Mouse (Mus musculus): Measurements from ENCODE around the gene Fam19a3.

The Fam19a3 gene

DNA sequence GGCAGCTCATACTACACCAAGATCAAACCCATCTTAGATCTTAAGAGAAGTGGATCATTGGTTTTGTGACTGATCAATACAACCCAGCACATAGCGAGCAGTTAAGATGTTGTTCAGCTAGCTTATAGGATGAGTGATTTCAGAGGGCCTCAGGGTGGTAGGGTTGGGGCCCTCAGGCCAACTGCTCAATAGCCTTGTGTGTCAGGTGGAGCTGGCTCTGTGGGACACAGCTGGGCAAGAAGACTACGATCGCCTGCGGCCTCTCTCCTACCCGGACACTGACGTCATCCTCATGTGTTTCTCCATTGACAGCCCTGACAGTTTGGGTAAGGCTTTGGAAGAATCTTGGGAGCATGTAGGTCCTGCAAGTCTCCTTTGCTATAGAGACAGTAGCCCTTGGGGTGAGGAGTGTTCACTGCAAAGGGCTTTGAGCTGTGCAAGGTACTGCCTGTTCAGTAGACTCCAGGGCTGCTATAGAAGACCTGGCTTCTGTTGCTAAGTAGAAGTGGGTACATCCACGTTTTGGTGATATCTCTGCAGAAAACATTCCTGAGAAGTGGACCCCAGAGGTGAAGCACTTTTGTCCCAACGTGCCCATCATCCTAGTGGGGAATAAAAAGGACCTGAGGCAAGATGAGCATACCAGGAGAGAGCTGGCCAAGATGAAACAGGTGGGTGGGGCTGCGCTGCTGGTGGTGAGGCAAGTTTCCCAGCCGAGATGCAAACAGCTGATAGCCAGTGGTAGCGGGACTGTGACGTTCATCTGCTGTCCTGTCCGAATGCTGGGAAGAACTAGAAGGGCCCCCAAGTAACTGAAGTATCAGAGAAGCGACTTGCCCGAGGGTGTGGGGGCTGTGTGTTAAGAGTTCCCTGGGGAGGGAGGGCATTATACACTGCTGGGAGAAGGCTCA, 11.0 kb upstream of the Fam19a3 start:
- no peak for DNase-seq (ENCODE audit: low spot score in 2 of 2)

DNA sequence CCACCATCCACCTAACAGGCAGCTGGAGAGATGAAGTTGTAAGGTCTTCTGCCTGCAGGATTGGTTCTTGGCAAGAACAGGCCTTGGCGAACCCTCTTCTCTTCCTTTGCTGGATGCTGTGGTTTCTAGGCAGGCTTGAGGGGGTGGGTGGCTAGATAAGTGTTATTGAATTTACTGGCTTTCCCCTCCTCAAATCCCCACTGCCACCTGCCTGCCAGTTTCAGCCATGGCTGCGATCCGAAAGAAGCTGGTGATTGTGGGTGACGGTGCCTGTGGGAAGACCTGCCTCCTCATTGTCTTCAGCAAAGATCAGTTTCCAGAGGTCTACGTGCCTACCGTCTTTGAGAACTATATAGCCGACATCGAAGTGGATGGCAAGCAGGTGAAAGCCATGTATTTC, 10.0 kb upstream of the Fam19a3 start:
- DNase-seq (ENCODE audit: low spot score in 2 of 2): no peak

DNA sequence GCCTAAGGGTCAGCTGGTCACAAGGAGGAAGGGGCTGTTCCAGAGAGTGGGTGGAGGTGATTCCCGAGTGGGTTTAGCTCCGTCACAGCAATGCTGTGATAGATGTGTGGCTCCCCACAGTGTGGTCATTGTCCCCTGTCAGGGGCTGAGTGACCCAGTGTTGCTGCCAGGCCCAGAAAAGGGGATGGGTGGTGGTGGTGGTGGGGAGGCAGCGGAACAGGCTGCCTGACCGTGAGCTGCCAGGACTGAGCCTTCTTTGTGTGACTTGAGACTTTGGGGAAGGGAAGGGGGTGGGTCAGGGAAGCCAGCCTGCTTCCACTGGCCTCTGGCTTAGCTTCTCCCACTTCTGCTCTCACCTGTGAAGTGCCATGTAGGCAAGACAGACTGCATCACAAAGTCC, 9.4 kb upstream of the Fam19a3 start:
- no peak for DNase-seq (ENCODE audit: low spot score in 2 of 2)

DNA sequence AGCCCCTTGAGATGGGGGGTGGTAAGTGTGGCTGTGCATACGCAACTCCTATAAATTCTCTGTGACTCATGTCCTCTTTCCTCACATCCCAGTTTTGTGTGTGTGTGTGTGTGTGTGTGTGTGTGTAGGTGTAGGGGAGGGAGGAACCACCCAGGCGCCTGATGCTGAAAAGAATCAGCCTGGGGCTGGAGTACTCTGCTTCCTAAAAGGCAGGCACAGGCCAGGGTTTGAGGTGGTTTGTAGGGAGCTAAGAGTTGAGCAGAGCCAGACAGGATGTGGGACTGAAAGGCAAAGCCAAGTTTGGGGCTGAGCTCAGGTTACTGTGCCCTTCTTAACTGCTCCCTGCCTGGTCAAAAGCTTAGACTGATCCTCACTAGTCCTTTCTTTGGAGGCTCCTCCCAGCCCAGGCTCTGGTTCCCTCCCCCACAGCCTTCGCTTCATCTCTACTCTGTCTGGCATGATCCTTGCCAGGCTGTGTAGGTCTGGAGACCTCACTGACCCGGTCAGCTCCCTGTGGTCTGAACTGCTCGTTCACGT, 8.8 kb upstream of the Fam19a3 start:
- peak in 1 of 2 experiments; percentile 35 for DNase-seq (ENCODE audit: low spot score in 2 of 2)

DNA sequence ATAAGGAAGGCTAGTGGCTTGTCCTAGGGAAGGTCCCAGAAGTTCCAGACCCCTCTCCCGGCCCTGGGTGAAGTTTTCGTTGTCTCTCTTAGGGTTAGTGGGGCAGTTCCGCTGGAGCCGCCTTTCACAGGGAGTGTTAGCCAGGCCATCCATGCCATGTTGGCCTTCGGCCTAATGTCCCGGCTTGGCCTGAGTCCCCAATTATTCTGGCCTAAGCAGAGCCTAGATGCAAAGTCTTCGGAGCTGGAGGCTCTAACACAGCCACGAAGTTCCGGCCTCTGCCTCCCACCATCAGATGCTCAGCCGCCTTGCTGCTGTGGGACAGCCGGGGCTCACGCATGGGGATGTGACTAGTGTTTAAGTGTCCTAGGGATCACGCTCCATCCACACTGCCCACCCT, 8.2 kb upstream of the Fam19a3 start:
- no peak for DNase-seq (ENCODE audit: low spot score in 2 of 2)

DNA sequence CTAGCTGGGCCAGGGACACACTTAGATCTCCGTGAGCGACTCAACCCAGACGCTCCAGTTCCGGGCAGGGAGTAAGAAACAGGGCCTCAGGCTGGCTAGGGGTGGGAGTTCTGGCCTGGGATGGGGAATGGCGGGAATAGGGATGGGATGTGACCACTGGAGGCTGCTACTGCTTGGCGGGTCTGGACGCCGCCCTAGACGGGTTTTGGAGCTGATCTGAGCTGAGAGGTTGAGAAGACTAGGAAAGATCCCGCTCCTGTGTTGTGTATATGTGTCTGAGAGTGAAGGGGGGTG, 7.6 kb upstream of the Fam19a3 start:
- no peak for DNase-seq (ENCODE audit: low spot score in 2 of 2)

DNA sequence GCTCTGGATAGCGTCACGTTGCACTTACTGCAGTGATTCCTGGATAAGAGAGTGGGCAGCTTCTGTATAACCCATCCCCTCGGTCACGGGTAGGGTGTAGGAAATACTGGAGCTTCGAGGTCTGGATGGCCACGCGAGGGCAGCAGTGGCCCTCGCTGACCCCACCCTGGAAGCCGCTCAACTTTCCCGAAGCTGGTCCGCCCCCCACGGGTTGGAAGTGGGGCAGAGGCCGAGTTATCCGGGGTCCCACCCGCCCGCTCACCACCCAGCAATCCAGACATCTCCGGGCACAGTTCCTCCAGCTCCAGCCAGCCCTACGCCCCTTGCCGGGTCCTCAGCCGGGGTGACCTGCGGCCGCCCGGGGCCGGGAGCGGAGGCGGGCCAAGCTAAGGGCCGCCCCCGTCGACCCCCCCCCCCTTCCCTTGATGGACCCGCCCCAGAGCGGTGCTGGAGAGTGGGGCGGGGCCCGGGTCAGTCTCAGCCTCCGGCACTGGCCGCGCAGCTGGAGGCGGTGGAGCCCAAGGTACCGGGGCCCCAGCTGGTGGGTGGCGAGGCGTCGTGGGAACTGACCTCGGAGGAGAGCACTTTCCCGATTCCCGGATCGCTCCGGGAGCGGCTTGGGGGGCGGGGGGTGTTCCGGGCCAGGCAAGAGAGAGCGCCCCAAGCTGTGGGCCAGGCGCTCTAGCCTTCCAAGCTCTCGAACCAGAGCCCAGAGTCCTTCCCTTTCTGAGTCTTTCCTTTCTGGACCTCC, 7.1 kb upstream of the Fam19a3 start:
- DNase-seq (ENCODE audit: low spot score in 2 of 2): peak in 1 of 2 experiments; percentile 50

DNA sequence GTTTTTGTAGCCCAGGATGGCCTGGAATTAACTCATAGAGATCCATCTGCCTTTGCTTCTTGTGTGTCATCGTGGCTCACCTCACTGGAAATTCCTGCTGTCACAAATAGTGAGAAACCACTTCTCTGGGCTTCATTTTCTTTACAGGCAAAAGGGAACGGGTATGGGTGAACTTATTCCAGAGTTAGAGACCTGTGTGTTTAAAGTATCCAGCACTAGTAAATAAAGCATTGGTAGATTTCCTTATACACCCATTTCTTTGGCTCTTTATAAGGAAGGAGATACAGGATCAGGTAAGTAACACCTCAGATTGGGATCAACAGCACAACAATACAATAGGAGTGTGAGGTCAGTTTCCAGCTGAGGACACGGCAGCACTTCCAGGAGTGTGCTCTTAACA, 6.4 kb upstream of the Fam19a3 start, which contains the start of gene Rhoc:
Gene Rhoc, plus strand, starts transcription at position 301 of the 400 bp plus-strand sequence.
- no peak for DNase-seq (ENCODE audit: low spot score in 2 of 2)

DNA sequence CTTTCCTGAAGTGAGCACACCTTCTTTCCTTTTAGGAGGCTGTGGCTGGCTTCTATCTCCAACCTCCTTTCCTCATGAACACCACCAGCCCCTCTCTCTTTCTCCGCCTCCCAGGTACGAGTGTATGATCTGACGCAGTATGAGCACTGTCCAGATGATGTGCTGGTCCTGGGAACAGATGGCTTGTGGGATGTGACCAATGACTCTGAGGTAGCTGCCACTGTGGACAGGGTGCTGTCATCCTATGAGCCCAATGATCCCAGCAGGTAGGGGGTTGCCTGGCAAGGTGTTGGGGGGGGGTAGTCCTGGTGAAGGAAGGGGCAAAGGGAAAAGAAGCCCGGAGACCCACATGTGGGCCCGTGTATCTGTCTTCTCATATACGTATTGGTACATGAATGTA, 3.6 kb upstream of the Fam19a3 start:
- no peak for DNase-seq (ENCODE audit: low spot score in 2 of 2)

DNA sequence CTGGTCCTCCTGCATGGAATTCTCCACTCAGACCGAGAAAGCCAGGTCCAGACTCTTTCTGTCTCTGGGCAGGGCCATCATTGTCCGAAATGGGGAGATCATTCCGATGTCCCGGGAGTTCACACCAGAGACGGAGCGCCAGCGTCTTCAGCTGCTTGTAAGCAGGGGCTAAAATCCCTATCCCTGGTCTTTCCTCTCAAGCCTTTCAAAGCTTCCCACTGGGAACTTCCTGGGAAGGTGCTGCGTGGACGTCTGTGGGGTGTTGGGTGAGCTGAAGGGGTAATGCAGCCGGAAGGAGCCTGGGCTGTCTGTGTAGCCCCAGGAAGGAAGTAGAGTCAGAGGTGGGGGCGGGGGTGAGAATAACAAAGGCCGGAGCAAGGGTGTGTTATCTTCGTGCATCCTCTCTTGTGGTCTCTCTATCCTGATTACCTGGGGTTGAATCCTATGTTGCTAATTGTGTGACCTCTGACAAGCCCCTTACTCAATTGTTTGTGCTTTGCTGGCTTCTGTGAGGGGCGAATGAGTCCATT, 2.4 kb upstream of the Fam19a3 start:
- no peak for DNase-seq (ENCODE audit: low spot score in 2 of 2)

DNA sequence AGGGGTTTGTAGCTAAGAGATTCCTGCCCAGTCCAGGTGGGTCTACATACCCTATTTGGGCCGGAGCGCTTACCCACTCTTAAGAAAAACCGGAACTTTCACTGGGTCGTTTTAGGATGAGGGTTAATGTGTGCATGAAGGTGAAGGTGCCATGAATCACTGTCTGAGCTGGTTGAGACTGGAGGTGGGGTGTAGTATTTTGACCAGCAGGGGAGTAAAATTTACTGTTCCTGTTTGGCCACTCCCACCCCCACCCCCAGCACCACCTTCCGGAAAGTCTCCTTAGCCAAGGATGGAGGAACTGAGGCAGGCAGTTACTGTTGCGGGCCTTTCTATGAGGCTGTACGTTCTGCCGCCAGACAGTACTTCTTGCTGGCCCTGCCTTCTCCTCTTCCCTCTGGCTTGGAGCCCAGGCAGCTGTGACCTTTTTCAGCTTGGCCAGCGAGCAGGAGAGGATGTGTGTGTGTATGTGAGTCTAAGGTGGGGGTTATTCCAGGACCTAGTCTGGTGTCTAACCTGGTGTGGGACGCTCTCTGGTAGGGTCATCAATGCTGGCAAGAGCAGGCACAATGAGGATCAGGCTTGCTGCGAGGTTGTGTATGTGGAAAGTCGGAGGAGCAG, 531 bp upstream of the Fam19a3 start:
- no peak for DNase-seq (ENCODE audit: low spot score in 2 of 2)

DNA sequence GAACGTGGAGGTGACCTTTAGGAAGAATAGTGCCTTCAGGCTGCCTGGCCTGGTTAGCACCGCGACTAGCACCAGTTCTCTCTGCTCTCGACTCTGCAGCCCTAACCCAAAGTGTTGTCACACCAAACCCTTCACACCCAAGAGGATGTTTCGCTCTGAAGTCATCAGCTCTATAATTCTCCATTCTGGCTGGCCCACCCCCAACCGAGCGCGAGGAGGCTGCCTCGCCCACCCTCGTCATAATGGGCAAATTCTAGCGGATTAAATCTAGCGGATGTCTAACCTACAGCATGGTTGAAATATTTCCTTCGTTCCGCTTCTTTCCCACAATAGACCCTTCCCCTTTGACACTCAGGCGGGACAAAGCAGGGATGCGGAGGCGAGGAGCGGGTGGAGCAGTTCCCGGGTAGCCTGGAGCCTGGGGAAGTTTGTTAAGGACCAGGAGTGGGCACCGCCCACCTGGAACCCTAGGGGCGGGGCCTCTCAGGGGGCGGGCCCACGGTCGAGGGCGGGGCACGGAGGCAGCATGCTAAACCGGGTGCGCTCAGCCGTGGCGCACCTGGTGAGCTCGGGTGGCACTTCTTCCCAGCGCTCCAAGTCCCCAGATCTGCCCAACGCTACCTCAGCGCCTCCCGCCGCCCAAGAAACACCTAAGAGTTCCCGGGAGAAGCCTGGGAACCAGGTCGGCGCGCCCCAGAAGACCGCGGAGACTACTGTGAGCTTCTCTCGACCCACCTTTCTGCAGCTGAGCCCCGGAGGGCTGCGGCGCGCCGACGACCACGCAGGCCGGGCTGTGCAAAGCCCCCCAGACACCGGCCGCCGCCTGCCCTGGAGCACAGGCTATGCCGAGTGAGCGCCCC, 849 bp downstream of the Fam19a3 start, which contains the start of gene Ppm1j:
Gene Ppm1j, plus strand, starts transcription at position 496 of the 860 bp plus-strand sequence.
- DNase-seq (ENCODE audit: low spot score in 2 of 2): no peak

DNA sequence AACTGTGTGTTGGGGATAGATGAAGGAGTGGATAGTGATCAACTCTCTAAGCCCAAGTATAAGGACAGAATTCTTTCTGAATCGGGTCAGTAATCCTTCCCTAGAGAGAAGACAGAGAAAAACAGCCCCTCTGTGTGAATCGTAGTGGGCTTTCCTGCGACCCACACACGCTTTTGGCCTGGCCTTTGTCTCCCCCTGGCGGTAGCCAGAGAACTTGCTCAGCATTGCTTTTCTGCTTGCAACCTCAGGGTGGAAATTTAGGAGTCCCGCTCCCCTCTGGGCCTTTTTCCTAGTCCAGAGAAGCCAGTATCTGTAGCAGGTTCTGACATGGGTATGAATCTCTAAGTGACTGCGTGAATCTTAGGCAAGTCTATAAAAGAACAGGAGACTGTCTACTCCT, 1.7 kb downstream of the Fam19a3 start:
- no peak for DNase-seq (ENCODE audit: low spot score in 2 of 2)

DNA sequence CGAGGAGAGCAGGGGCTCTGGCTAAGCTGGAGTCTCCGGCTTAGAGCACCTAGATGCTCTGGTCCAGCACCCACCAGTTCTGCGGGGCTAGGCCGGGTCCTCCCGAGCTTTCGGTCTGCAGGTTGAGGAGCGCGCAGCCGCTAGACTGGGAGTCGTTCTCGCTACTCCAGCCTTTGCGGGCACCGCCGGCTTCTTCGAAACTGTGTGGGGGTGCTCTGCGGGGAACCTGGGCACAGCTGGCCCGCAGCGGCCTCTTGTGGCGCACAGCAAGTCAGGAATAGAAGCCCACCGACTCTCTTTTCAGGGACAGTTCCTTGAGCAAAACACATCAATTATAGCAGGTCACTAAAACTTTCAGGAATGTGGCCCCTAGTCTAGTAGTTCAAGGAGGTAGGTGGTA, 4.3 kb downstream of the Fam19a3 start:
- no peak for DNase-seq (ENCODE audit: low spot score in 2 of 2)

DNA sequence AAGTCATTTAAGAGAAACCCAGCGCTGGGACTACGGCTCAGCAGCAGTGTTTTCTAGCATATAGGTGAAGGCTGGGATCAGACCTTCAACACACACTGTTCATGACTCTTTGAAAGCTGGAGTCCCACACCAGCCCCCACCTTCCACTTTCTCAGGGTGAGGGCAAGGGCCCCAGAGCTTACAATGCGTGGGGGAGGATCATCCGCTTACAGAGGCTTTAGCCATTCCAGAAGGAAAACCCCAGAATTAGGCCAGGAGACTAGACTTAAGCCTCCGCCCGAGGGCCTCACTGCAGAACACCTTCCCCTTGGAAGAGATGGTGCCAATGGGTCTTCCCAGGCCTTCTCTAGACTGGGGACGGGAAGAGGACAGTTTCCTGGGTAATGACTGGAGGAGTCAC, 8.3 kb downstream of the Fam19a3 start:
- DNase-seq (ENCODE audit: low spot score in 2 of 2): no peak

DNA sequence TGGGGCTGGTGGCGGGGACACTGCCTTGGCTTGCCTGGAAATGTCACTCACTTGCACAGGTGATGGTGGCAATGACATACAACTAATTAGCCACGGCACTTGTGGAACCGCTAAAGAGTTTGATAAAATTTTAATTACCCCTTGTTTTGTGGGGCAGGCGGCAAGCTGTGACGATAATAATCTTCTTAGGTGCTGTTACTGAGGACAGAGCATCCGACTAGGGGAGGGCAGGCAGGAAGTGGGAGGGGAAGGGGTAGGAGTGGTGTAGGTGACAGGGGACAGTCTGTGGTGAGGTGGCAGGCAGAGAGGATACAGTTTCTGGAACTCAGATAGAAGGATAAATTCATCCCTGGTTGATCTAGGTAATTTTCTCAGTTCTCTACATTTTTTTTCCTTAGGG, 10.2 kb downstream of the Fam19a3 start:
- DNase-seq (ENCODE audit: low spot score in 2 of 2): no peak

DNA sequence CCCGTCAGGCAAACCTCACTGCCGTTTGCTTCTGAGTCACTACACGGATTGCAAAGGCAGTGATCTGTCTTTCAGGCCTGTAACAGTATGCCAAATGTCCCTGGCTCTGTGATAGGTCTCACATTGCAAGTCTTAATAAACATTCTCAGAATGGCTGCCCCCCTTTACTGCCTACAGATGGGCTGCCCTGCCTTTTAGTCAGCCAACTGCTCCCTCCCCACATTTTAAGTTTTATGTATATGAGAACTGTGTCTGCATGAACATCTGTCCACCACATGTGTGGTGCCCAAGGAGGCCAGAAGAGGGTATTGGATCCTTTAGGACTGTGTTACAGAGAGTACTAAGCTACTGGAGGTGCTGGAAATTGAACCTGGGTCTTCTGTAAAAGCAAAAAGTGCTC, 10.7 kb downstream of the Fam19a3 start:
- no peak for DNase-seq (ENCODE audit: low spot score in 2 of 2)

DNA sequence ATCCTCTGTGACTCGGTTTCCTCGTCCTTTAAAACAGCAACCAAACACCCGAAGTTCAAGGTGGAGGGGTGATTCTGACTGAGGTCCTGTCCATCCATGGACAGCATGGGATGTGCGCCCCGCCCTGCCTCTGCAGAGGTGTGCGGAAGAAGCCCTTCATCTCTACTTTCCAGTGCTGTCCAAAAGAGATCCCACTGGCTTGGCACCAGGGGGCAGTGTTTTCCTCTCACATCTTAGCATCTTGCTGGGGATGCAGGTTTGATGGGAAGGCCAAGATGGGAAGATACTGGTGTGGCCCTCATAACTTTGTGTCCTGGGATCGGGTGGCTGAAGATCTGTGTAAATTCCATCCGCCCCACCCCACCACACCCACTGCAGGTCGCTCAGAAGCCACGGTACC, 11.6 kb downstream of the Fam19a3 start:
- DNase-seq (ENCODE audit: low spot score in 2 of 2): no peak

DNA sequence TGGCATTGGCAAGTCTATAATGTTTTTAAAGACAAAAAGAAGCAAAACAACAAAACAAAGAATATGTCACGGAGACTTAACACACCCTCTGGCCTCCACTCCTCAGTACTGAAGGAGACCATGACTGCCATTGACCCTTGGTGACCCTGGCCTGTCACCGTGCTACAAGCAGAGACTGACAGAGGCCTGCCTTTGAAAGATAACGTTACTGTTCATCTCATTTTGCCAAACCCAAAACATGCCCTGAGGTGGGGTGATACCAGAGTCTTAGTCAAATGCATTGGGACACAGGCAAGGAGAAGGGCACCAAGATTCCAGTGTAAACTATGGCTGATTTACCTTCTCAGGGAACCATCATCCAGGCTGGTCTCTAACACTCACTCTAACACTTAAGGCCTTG, 12.5 kb downstream of the Fam19a3 start:
- DNase-seq (ENCODE audit: low spot score in 2 of 2): no peak

DNA sequence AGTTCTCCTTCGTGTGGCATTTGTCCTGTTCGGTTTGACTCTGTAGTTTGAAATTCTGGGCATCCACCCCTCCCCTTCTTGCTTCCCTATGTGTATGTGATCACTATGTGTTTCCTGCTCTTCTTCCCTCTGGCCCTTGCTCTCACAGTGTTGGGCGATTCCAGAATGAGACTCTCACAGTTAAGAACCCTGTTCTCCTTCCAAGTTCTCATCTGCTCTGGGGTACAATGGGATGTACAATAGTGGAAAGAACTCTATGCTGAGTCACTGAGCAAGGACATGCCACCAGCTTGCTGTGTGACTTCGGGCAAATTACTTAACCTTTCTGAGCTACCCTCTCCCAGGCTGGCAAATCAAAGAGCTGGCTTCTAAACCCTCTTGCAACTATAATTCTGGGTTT, 13.9 kb downstream of the Fam19a3 start:
- DNase-seq (ENCODE audit: low spot score in 2 of 2): no peak

DNA sequence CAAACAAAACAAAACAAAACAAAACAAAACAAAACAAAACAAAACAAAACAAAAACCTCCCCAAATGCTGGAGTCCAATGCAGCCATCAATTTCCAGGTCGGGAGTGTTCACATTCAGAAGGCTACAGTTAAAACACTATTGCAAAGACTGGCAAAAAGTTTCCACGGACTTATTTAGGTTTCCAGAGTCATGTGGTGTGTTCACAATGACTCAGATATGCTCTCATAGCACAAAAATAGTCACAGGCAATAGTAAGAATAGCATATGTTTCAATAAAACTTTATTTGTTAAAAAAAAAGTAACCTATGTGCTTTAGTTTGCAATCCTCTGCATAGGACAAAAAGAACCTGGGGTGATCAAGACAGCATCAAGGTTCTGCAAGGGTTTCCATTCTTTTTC, 14.5 kb downstream of the Fam19a3 start:
- no peak for DNase-seq (ENCODE audit: low spot score in 2 of 2)
